Mouse (Mus musculus) urinary bladder, postnatal 10 days (tissue): ENCODE measurements around the gene Olfr464.
"Not testable (repeated sequence)": the region's sequence is repeated elsewhere in the genome, so short reads cannot be mapped to it uniquely, and the experiment has no call there.

Experiments
- DNase-seq: peaks from one replicate; pipeline ENCODE4 v3.0.0; 2022; ENCODE audit warnings: low spot score

Gene Olfr464

DNA sequence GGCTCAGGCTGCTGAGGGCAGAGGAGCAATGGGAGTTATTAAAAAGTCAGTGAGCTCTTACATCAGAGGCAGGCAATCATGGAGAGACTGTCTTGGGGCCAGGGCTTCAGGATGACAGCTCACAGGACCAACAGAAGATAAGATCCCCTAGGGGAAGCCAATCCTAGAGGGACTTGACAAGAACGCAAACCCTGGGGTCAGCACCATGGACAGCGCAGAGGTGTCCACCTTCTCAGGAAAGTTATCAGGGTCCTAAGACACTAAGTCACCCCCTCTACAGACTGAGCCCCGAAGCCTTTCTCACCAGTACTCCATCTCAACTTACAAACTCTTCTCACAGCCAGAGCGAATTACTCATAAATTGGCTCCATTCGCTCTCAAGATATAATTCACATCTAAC is at the start of gene Olfr464:
TSS of gene Olfr464 (minus strand) at position 2 of the 400 bp plus-strand sequence.
- no peak for DNase-seq

DNA sequence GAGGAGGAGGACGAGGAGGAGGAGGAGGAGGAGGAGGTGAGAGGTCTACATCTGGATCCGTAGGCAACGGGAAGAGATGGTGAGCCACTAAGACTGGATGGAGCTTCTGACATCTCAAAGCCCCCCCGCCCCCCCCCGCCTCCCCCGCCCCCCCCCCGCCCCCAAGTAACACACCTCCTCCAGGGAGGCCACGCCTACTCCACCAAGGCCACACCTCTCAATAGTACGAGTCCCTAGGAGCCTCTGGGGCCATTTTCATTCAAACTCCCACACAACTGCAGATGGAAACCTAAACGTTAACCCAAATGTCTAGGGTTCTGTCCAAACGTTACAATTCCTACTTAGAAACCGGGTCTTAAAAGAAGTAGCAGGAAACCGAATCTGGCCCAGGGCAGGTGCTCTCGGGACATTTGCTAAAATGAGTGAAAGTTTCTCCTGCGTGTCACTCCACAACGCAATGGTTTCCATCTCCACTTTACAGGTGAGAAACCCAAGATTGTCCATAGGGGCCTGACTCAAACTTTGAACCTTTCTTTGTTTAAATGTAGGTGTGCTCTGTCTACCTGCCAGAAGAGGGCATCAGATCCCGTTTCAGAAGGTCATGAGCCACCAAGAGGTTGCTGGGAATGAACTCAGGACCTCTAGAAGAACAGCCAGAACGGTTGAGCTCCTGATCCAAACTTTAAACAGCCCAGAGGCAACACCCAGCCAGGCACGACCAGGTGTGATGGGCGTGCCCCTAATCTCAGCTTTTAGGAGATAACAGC is 47.8 kb upstream of the Olfr464 start:
- no peak for DNase-seq

DNA sequence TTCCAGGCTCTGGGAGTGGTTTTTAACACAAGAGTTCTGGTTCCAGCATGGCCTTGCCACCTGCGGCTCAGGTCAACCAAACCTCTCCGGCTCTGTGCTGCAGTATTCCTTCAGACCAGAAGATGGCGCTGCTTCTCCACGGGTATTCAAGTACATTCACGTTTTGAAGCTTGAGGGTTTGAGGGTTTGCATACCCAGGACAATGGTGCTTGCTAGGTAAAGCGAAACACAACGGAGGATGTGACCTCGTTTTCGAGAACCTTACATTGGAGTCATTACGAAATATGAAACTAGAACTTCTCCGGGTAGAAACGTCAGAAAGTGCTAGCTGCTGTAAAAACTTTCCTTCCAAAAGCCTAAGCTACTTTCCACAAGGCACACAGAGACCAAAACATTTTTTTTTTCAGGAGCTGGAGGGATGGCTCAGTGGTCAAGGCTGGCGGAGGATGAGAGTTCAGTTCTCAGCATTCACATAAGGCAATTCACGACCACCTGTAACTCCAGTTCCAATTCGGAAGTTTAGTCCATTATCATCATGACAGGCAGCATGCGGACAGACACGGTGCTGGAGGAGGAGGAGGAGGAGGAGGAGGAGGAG is 47.0 kb upstream of the Olfr464 start:
- DNase-seq = peak; percentile 51

DNA sequence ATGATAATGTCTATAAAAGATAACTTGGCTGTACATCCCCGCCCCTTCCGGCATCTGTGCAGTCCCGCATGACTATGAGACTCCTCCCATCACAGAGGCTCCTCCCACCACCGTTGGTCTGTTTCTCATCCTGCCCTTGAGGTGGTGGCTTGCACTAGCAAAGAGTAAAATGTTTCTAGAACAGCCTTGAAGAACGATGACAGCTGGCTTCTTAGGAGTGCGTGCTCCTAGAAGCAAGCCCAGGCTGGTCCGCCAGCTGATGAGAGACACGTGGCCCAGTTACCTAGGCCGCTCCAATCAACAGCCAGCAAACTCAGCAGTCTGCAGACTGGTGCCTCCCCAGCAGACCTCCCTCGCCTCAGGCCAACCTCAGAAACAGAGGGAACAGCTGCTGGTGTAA is 45.4 kb upstream of the Olfr464 start:
- no peak for DNase-seq

DNA sequence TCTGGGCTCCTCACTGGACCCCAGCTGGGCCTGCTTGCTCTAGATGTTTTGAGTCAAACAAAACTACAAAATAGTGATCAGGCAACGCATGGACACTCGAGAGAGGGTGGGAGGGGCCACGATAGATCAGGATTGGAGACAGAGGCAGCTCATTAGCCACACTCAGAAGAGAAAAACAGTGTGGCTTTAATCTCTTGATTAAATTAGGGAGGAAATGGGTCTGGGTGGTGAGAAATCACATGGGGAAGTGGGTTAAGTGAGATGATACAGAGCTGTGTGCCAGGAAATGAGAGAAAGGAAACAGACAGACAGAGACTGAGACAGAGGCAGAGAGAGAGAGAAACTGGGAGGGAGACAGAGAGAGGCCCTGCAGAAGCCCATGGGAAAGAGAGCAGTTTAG is 44.5 kb upstream of the Olfr464 start:
- DNase-seq = no peak

DNA sequence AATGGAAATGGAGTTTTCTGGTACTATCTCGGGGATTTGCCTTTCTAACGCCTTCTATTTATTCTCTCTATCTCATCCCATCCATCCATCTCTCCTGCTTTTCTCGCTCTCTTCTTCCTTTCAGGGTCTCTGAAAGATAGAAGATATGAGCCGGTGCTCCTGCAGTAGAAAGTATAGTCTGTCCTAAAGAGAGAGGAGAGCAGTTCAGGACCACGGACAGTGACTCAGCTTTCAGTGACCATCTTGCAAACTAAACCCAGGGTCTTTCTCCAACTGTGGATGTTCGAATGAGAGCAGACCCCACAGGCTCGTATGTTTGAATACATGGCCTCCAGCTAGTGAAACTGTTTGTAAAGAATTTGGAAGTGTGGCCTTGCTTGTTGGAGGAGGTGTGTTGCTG is 36.3 kb upstream of the Olfr464 start:
- no peak for DNase-seq

DNA sequence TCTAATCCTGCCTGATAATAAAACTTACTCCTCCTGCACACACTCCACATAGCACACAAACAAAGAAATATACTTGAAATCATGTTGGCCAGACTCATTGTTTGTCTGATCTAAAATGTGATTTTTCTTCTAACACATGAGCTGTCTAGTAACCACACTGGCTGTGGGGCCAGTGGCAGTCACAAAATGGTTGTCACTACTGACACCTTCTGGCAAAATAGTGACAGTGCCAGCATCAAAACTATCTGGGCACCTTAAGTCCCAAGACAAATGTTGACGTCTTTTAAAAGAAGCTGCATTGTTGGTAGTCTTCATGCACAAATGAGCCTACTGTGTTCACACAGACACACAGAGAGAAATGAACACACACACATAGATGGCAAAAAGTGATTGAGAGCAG is 34.4 kb upstream of the Olfr464 start:
- DNase-seq = no peak

DNA sequence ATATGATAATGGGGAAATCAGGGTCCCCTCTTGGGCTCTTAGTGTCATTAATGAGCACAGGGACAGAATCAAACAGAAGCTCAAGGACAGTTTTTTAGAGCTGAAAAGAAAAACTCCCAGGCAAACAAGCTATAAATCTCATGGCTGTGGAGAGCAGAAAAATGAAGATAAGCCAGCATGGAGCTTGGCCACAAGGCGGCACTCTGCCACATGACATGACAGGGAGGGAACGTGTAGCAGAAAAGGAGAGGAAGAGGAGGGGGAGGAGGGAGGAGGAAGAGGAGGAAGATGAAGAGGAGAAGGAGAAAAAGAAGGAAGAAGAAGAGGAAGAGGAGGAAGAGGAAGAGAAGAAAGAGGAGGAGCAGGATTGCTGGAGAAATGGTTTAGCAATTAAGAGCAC is 29.2 kb upstream of the Olfr464 start:
- no peak for DNase-seq

DNA sequence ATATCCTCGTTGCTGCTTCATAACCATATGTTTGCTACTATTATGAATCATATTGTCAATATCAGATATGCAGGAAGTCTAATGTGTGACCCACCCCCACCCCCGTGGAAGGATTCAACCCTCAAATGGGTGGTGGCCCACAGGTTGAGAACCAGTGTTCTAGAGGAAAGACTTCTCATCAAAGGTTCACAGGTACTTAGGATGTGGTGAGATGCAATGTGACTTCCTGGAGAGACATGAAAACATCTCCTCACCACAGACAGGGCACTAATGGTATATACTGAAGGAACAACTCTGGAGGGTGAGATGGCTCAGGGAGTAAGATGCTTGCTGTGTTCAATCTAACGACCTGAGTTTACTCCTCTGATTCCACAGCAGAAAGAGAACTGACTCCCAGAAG is 14.7 kb upstream of the Olfr464 start:
- no peak for DNase-seq

DNA sequence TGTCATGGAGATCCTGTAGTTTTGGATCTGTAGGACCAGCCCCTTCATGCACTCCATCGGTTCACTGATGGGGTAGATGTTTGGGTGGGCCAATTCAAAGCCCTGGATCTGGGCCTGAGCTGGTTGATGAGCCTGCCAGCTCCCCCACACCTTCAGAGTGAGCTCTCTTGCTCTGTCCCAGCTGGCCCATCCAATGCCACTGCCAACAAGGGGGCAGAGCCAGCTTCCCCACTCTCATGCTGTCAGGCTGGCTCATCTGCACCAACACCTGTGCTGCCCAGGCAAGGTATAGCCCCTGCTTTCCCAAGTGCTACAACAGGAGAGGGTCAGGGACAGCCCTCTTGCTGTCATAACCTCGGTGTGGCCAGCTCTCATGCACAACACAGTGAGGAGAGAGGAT is 13.0 kb upstream of the Olfr464 start:
- DNase-seq = no peak

DNA sequence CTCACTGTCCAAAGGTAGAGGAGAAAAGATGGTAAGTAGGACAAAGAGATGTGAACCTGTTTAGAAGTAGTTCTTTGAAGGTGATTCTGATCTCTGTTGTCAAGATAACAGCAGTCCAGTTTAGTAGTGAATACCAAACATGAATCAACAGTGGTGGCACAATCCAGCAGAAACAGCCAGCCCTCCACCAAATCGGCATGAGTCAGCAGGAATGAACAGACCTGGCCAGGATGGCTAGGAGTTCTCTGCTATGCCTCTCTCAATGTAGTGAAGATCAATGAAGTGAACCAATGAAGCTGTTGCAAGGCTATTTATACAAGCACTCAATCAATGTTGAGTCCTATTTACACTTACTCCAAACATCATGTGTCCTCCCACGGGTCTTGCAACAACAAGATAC is 9.6 kb upstream of the Olfr464 start:
- no peak for DNase-seq

DNA sequence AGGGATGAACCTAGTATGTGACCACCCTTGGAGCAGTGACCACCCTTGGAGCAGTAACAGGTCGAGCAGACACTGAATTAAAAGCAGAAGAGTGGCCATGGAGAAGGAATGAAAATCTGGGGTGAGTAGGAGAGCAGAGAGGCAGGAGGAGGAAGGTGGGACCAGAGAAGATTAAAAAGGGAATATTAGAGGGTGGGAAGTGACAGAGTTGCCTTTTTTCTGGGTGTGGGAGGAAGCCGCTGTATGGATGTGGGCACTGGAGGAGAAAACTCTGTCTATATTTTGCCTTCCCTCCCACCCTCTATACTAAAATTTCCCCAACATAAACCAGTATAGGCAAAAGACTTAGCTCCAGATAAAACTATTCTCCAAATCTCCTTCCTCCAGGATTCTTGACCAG is 466 bp downstream of the Olfr464 start:
- no peak for DNase-seq

DNA sequence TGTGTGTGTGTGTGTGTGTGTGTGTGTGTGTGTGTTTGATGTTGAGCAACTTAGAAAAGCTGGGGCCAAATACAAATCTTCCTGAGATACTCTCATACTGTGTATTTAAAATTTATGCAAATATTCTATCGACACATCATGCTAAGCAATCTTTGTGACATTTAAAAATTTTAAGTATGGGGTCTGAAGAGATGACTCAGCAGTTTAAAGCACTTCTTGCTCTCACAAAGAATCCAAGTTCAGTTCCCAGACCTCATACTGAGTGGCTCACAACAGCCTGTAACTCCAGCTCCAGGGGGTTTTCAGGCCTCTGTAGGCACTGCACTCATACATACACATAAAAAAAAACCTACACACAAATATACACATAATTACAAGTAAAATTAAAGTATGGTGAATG is 4.8 kb downstream of the Olfr464 start:
- DNase-seq = no peak

DNA sequence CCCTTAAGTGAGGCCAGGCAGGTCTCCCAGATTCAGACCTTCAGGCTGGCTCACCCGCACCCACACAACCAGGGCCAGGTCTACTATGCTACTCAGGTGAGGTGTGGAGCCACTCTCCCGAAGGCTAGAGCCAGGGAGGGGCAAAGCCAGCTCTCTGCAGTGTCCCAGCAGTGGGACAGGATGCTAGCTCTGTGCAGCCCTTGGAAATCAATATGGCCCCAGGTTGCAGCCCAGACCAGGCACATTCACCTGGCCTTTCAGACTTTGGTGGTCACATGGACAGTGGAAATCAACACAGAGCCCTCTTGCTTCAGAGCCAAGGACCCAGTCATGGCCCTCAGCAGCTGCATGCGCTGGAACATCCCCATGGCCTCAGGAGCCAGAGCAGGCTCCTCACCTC is 16.4 kb downstream of the Olfr464 start:
- DNase-seq = no peak

DNA sequence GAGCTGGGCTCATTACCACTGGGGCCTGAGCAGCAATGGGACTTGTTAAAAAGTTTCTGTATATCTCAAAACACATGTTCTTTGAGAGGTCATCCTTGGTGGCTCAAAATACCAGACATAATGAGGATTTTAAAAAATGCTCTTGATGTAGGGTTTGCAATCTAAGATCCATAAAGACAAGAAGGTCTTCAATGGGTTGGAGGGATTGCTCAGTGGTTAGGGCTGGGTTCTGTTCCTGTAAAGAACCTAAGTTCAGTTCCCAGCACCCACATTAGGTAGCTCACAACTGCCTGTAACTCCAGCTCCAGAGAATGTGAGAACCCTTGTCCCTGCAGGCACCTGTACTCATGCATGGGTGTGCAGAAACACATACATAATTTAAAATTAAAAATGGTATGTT is 23.5 kb downstream of the Olfr464 start, which contains the start of gene Olfr463:
TSS of gene Olfr463 (minus strand) at position 101 of the 400 bp plus-strand sequence.
- no peak for DNase-seq

DNA sequence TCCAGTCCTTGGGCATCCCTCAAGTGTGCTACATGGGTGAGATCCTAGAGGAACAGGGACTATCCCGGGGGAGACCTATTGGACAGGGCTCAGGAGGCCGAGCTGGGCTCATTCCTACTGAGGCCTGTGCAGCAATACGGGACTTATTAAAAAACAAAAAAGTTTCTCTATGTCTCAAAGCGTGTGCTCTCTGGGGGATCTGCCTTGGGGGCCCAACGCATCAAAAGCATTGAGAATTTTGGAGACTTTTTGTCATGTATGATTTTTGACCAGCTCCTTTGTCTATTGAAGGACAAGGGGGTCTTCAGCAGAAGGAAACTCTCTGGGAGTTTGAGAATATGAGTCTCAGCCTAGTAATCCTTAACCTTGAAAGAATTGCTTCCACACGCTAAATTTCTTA is 28.6 kb downstream of the Olfr464 start, which contains the start of gene Olfr462:
TSS of gene Olfr462 (minus strand) at position 101 of the 400 bp plus-strand sequence.
- DNase-seq = no peak

DNA sequence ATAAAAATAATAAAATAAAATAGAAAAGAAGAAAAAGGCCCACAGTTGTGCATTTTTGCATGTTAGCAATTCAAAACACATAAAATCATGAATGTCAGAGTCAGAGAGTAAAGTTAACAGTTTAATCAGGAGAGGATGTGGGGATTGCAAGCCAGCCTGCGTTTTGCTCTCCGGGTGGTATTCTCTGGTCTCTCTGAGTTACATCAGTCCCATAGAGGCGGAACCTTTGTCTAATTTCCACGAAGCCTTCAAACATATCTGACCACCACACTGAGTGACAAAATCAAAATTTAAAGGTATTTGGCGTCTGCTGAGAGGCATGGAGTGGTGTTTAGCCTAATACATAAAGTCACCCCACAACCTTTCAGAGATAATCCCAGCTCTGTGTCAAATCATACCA is 35.9 kb downstream of the Olfr464 start:
- DNase-seq = no peak

DNA sequence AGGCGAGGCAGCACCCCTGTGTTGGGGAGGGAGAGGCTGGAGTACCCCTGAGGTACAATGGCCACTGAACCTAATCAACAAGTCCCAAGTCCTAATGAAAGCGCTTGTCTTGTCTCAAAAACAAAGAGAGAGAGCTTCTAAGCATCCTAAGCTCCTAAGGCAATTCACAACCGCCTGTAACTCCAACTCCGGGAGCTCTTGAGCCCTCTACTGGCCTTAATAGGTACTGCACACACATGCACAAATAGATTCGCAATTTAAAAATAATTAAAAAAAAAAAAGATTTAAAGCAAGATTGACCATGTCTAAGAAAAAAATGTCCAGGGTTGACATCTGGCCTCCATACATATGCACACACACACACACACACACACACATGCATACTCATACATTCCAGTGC is 37.3 kb downstream of the Olfr464 start:
- DNase-seq = no peak

DNA sequence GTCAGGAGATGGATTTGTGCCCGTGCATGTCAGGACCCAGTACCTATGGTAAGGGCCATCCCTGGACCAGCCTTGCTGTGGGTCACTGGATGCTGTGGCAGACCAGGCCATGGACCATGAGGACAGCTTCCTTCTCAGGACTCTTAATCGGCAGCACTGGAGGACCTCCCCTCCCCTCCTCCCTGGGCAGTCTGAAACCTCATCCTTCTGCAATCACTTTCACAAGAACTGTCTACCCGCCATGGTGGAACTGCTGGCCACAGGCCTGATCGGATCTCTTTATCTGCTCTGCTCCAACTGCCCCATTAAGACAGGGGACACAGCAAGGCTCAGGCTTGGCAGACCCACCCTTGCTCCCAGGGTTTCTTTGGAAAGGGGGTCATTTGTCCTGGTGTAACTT is 39.1 kb downstream of the Olfr464 start:
- DNase-seq = no peak

DNA sequence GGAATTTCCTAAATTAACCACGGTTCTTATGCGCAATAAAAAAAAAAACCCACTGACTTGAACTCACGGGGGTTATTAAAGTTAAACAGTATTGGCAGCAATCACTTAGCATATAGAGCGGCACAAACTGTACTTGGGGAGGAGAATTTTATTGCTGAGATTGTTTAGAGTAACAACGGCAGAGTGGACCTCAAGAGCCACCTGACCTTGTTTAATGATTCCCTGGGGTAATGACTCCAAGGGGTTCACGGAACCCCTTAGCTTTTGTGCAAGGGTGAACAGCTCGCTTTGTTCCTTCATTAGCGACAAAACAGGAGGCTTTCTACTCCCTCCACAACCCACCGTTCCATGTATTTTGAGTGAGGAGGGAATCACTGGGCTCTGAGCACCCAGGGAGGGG is 40.9 kb downstream of the Olfr464 start:
- no peak for DNase-seq

DNA sequence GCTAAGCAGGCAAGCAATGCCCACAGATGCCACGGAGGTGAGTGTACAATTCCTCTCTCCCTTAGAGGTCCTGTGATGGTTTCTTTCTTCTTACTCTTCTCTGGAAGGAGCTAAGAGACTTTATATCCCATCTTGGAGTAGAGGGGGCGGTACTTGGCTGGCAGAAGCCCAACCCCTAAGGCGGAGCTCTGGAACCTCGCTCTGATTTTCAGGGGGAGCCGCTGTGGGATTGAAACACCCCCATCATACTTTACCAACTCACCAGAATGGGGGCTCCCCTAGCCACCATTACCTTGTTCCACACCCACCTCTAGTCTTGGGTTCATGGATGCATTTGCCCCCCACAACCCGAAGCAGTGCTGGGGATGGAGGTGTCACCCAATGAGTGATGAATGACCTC is 45.3 kb downstream of the Olfr464 start, which contains the start of gene Epx:
TSS of gene Epx (minus strand) at position 101 of the 400 bp plus-strand sequence.
- no peak for DNase-seq

DNA sequence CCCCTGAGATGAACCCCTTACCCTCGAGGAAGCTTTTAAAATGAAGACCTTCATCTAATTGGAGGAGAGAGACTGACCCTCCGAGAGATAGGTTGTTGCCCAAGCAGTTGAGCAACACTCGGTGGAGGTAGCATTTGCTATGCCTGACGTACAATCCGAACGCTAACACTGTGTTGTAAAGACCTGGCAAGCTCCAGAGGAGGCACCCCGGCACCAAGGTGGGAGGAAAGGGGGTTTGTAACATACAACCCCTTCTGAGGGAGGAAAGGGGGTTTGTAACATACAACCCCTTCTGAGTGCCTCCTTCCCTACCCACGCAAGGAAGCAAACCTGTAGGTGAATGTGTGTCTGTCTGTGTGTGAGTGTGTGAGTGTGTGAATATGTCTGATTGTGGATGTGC is 49.0 kb downstream of the Olfr464 start:
- no peak for DNase-seq

DNA sequence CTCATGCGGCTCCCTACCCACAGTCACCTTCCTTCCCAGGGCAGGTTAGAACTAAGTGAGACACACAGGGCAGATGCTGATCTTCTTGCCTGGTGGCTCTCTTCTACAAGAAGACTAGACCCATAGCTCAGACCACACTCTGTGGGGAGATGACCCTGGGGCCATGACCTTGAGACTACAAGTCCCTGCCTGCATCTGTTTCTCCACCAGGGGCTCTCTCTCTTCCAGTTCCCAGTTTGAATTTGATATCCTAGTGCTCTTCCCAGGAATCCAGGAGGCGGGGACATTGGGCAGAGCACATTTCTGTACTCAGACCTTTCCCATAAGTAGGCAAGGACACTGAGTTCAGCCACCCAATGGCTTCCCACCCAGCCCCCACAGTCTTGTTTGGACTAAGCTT is 50.7 kb downstream of the Olfr464 start:
- no peak for DNase-seq

DNA sequence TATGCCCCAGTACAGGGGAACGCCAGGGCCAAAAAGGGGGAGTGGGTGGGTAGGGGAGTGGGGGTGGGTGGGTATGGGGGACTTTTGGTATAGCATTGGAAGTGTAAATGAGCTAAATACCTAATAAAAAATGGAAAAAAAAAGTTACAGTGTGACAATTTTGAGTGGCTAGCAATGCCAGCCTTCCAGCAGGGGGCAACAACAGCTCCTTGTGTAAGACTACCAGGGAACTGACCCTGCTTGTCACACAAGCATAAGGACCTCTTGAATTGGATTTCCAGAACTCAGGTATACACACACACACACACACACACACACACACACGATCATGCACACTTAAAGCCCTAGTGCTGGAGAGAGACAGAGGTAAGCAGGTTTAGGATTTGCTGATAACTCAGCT is 53.9 kb downstream of the Olfr464 start:
- not testable (repeated sequence) for DNase-seq
